17 mouse cellular contexts compared by ENCODE assay signal in genomic region chr7:91711184-91711583, GRCm38 (mm10).
A peak's percentile ranks its signal among the peaks of the same experiment; 100 is the strongest.
DNase-seq lines count a peak whose midpoint lies in the region; ATAC-seq lines count a peak whose summit lies in the region.
"Had no signal": no experiment of that assay in that cellular context is flagged by ENCODE, and none has a peak within 500 bp of the region (broad histone marks: within the 10 kb centered on the region; RNA-seq: fewer than 3 reads in every experiment).

No protein-coding gene starts in this region.

- ATAC-seq in hematopoietic stem cell, adult 5-6 weeks (replicated peaks in 1 of 2; ENCODE audit: insufficient read depth in 1 of 2, low FRiP score in 2 of 2, low TSS enrichment in 1 of 2, low read depth in 1 of 2, poor library complexity in 2 of 2, severe bottlenecking in 2 of 2), result peak; percentile 37 to 64; a peak in 3 of 4 replicates
- ATAC-seq: forebrain, embryonic 15.5 days; hindbrain, postnatal 0 days had no signal

- intact Hi-C loops in left cerebral cortex, postnatal 36 days (cut with DNase I), result no loop called here
- intact Hi-C loops in left cerebral cortex, postnatal 10 days (cut with DNase I), result no loop called here

- peak; percentile 41 to 45 for DNase-seq in frontal cortex, postnatal 36 days (ENCODE audit: low spot score in 2 of 2)
- DNase-seq in frontal cortex, postnatal 14 days (ENCODE audit: low spot score in 2 of 2), result no peak
- peak; percentile 27 to 32 for DNase-seq in left cerebral cortex, postnatal 36 days (ENCODE audit: low spot score in 2 of 2)
- DNase-seq in left cerebral cortex, postnatal 10 days (ENCODE audit: extremely low spot score in 1 of 2, low spot score in 2 of 2), result no peak
- peak; percentile 66 for DNase-seq in brain, adult 2 months (ENCODE audit: low read depth, low spot score)
- DNase-seq in adrenal gland, postnatal 14 days, result no peak
- DNase-seq in adrenal gland, postnatal 10 days, result no peak
- DNase-seq: adrenal gland, postnatal 25 days; cerebellum, adult 2 months; cerebellum, postnatal 14 days; gastrocnemius, postnatal 36 days; heart, adult 18-20 months; heart, postnatal 10 days; heart, postnatal 4 days had no signal

Comparison
In these comparisons a context has a peak if more than half of its experiments do, and no peak if none do; other contexts are left out.
1. DNase-seq: peak in frontal cortex, postnatal 36 days (2 of 2), left cerebral cortex, postnatal 36 days (2 of 2) and brain, adult 2 months (single experiment); none in frontal cortex, postnatal 14 days (0 of 2), left cerebral cortex, postnatal 10 days (0 of 2), adrenal gland, postnatal 14 days (single experiment) and adrenal gland, postnatal 10 days (single experiment).